Mouse (Mus musculus) monocyte, adult 5-6 weeks (primary cell): Measurements from ENCODE around the gene Lrp4. TPM values are rescaled to one million over a fixed set of nuclear protein-coding genes. Genes with fewer than 3 reads are reported as not detected.

ENCODE experiments used
- total RNA-seq: library from RNA; stranded (forward); fragments of 200-1000, 200-491, 200-594 nt; gene quantifications from 3 replicates; pipeline ENCODE4 v1.2.3, GENCODE M21; 2017

The Lrp4 gene
- total RNA-seq, 1 experiment from 2014 or later = 2.5 TPM

Other genes starting within 250 kb of the Lrp4 start
- gene Ddb2, start 220.5 kb upstream of the Lrp4 start, total RNA-seq = 8.5 to 15.4 TPM (median 8.8 TPM) in 3 replicates
- 0.53 TPM in 1 of 3 replicates, not detected in the others for gene Pacsin3, start 201.6 kb upstream of the Lrp4 start, total RNA-seq
- 34.0 to 45.8 TPM (median 35.3 TPM) in 3 replicates for gene Arfgap2, start 192.5 kb upstream of the Lrp4 start, total RNA-seq
- 4.0 to 12.7 TPM (median 5.5 TPM) in 3 replicates for gene 1110051M20Rik, start 12.8 kb upstream of the Lrp4 start, total RNA-seq
- gene Ckap5, start 69.3 kb downstream of the Lrp4 start, total RNA-seq = 35.8 to 49.7 TPM (median 41.9 TPM) in 3 replicates
- 0.29 TPM in 1 of 3 replicates, not detected in the others for gene F2, start 178.9 kb downstream of the Lrp4 start, total RNA-seq
- gene Zfp408, start 192.3 kb downstream of the Lrp4 start, total RNA-seq = 14.1 to 20.3 TPM (median 17.1 TPM) in 3 replicates
- 45.7 to 97.1 TPM (median 89.8 TPM) in 3 replicates for gene Arhgap1, start 192.3 kb downstream of the Lrp4 start, total RNA-seq